Mouse (Mus musculus) forebrain, embryonic 11.5 days (tissue): ENCODE measurements around the gene Zfp423. TPM values are rescaled to one million over a fixed set of nuclear protein-coding genes. Genes with fewer than 3 reads are reported as not detected.

Source experiments
- ATAC-seq: fragments of 200-750 bp; cut with Nextera tagmentation; replicated peaks from 2 replicates; pipeline ENCODE4 v1.8.0; 2017; ENCODE audit warnings: moderate TSS enrichment; ENCODE audit not compliant: low FRiP score
- DNase-seq: peaks from one replicate; pipeline ENCODE4 v3.0.0-alpha.2; 2017; ENCODE audit warnings: low spot score
- H3K27ac ChIP-seq: fragments of 300-500 bp; sonication (generic); 2 replicates; pipeline ENCODE4 v1.5.1; 2014; ENCODE audit warnings: low read depth, low read length
- H3K27me3 ChIP-seq: fragments of 300-500 bp; sonication (generic); 2 replicates; pipeline ENCODE4 v1.6.1; 2014; ENCODE audit warnings: mild to moderate bottlenecking, low read length, mixed read lengths; ENCODE audit not compliant: control insufficient read depth, insufficient read depth
- H3K36me3 ChIP-seq: fragments of 300-500 bp; sonication (generic); 2 replicates; pipeline ENCODE4 v1.6.1; 2014; ENCODE audit warnings: mild to moderate bottlenecking, low read length, moderate library complexity, mixed read lengths; ENCODE audit not compliant: control insufficient read depth, insufficient read depth
- H3K4me1 ChIP-seq: fragments of 300-500 bp; sonication (generic); replicated peaks from 2 replicates; pipeline ENCODE4 v1.6.1; 2014; ENCODE audit warnings: low read length, mixed read lengths; ENCODE audit not compliant: control insufficient read depth, insufficient read depth
- H3K4me2 ChIP-seq: fragments of 300-500 bp; sonication (generic); 2 replicates; pipeline ENCODE4 v1.6.1; 2014; ENCODE audit warnings: low read depth, mild to moderate bottlenecking, low read length, moderate library complexity, mixed read lengths; ENCODE audit not compliant: severe bottlenecking
- H3K4me3 ChIP-seq: fragments of 300-500 bp; sonication (generic); 2 replicates; pipeline ENCODE4 v1.5.1; 2014; ENCODE audit warnings: low read depth, low read length
- H3K9ac ChIP-seq: fragments of 300-500 bp; sonication (generic); 2 replicates; pipeline ENCODE4 v1.6.1; 2014; ENCODE audit warnings: low read length
- H3K9me3 ChIP-seq: fragments of 300-500 bp; sonication (generic); 2 replicates; pipeline ENCODE4 v1.6.1; 2016; ENCODE audit warnings: low read length, mixed read lengths; ENCODE audit not compliant: control insufficient read depth
- WGBS: fragments of 180-500 bp; shearing (Covaris S2); extraction: QIAGEN DNeasy Blood & Tissue Kit; methylation state at CpG from one replicate; pipeline ENCODE4 v1.1.7; 2014; 5-methylcytosine and 5-hydroxymethylcytosine counted together
- polyA plus RNA-seq: library from polyadenylated mRNA; unstranded; fragments of >200 nt; fragmentation: Nextera tagmentation; extraction: Ambion mirVana; gene quantifications from 2 replicates; pipeline ENCODE4 v1.2.1, GENCODE M21; 2014

Zfp423 gene
- polyA plus RNA-seq, 1 experiment from 2014 or later = 44.8 TPM

DNA sequence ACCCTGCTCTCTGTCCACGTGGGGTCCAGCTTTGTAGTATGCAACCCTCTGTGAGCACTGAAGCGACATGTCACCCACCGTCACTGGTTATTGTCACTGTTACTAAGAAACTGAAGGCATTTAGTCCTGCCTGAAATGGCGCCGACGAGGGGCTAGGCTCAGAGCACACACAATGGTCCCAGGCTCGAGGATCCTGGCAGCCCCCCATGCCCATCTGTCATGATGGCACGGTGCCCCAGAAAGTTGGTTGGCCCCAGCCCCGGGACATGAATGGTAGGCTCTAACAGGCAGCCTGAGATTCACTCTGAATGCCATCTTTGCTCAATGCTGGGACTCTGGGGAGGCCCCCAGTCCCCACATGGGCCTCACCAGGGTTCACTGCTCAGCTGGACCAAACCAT lies 284.0 kb downstream of the Zfp423 start:
- H3K9me3 ChIP-seq = no peaks in the 10 kb centered on the region
- DNase-seq (no peak), ATAC-seq (no peak)
- H3K4me2 ChIP-seq = no peak overlapping the region
- no peaks in the 10 kb centered on the region for H3K27me3 ChIP-seq
- H3K4me1 ChIP-seq = no peaks in the 10 kb centered on the region
- WGBS = 80% methylated on average over 9 of the region's 9 CpGs
- H3K9ac ChIP-seq = no peak overlapping the region
- no peak overlapping the region for H3K4me3 ChIP-seq
- no peak overlapping the region for H3K27ac ChIP-seq
- H3K36me3 ChIP-seq = no peaks in the 10 kb centered on the region

DNA sequence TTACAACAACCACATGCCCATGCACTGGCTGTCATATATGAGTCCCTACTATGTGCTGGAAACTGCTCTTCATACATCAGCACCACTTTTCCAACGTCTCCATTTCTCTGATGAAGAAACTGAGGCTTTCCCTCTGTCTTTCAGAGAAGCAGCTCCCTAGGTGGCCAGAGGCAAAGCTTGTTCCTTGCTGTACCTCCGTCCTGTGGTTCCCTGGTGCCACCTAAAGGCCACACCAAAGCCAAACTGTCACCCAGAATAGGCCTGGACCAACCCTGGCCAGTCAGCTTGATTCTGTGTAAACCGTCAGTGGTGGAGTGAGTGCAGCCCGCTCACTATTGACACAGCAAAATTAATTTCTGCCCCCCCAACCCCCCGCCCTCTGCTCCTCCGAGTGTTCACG lies 285.2 kb downstream of the Zfp423 start:
- no peaks in the 10 kb centered on the region for H3K4me1 ChIP-seq
- no peak overlapping the region for H3K4me3 ChIP-seq
- no peak for ATAC-seq
- H3K27me3 ChIP-seq = no peaks in the 10 kb centered on the region
- H3K36me3 ChIP-seq = no peaks in the 10 kb centered on the region
- H3K4me2 ChIP-seq = no peak overlapping the region
- DNase-seq = no peak
- H3K9ac ChIP-seq = no peak overlapping the region
- no peaks in the 10 kb centered on the region for H3K9me3 ChIP-seq
- 79% methylated on average over 7 of the region's 7 CpGs for WGBS
- no peak overlapping the region for H3K27ac ChIP-seq

DNA sequence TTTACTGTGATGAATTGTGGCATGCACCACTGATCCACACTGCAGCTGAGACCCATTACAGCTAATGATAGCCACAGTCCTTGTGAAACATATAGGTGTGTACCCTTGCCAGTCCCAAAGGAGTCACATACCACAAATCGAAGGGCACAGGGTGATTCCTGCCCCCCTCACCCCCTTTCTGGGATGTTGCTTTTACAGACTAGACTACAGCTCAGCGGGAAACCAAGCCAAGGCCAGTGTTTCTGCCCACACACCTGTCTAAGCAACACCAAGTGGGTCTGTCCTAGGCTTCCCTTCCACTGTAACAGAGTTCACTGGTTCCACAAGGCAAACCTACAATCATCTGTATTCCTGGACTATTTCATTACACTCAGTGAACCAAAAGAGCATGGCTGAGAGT lies 287.2 kb downstream of the Zfp423 start:
- Histone ChIP-seq H3K4me3 (no peak overlapping the region), H3K9ac (no peak overlapping the region), H3K4me2 (no peak overlapping the region), H3K36me3 (no peaks in the 10 kb centered on the region), H3K4me1 (no peaks in the 10 kb centered on the region), H3K27ac (no peak overlapping the region), H3K27me3 (no peaks in the 10 kb centered on the region), H3K9me3 (no peaks in the 10 kb centered on the region)
- DNase-seq = no peak
- 87% methylated on average over 2 of the region's 2 CpGs for WGBS
- ATAC-seq = no peak

DNA sequence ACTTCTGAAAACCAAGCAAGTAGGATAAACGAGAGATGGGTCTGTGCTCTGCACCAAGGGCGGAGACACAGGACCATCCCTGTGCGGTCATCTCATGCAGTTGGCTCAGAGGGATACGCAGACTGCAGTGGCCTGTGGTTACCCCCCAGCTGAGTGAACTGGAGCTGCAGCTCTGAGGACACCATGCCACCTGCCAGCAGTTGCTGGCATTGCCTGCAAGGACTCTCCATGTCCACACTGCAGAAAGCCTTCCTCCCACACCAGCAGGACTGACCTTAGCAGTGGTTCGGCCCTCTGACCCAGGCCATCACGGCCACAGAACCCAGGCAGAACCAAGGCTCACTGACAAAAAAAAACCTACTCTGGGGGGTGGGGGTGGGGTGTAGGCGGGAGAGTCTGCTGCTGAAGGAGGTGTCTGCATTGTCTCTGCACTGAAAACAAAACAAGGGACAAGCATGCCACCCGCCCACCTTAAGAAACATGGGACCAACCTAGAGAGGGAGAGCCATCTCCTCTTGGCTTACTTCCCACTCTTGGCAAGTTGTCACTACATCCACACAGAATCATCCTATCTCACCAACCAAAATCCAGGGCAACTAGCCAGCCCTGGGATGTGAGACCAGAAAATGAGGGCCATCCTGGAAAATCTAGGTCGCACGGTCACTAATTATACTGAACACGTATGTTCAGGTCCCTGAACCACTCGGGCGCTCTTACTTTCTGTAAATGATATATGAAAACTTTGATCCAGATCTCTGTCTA lies 288.0 kb downstream of the Zfp423 start:
- Histone ChIP-seq H3K4me1 (no peaks in the 10 kb centered on the region), H3K4me2 (no peak overlapping the region), H3K36me3 (no peaks in the 10 kb centered on the region), H3K4me3 (no peak overlapping the region), H3K27me3 (no peaks in the 10 kb centered on the region), H3K9ac (no peak overlapping the region), H3K9me3 (no peaks in the 10 kb centered on the region), H3K27ac (no peak overlapping the region)
- 87% methylated on average over 13 of the region's 13 CpGs for WGBS
- no peak for DNase-seq
- ATAC-seq = no peak

DNA sequence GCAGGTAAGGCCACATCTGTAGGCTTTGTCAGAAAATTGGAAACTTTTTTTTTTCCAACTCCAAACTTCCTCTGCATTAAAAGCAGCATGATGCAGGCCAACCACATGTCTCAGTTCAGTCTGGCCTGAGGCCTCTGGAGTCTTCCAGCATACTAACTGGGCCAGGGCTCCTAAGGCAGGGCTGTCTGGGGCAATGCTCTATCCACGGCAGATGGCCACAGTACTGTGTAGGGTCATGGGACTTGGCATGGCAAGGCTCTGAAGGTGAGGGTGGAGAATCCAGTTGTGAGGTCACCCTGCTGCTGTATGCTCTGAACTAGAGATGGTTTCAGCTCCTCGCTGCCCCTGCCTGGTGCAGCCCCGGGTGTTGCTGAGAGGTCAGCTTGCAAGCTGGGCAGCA lies 289.2 kb downstream of the Zfp423 start:
- 98% methylated on average over 3 of the region's 3 CpGs for WGBS
- Histone ChIP-seq H3K27ac (no peak overlapping the region), H3K9ac (no peak overlapping the region), H3K4me2 (no peak overlapping the region), H3K4me1 (no peaks in the 10 kb centered on the region), H3K36me3 (no peaks in the 10 kb centered on the region), H3K4me3 (no peak overlapping the region), H3K9me3 (no peaks in the 10 kb centered on the region), H3K27me3 (no peaks in the 10 kb centered on the region)
- no peak for DNase-seq
- ATAC-seq = no peak

DNA sequence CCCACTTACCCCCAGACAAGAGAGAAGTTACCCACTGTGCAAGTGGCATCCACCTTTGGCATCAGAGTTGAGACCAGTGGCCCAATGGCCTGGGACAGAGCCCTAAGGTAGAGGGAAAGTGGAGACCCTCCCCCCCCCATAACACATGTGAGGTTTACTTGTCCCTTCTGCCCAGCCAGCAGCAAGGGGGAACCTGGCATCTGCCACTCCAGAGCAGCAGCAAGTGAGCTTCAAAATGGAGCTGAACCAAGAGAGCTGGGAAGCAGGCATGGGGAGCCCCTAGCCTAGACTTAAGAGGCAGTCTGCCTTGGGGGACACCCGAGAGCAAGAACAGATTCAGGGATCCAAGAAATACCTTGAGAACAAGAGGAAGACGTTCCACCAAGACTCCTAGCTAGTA lies 290.7 kb downstream of the Zfp423 start:
- DNase-seq (no peak), ATAC-seq (no peak)
- H3K27ac ChIP-seq = no peak overlapping the region
- no peaks in the 10 kb centered on the region for H3K9me3 ChIP-seq
- no peak overlapping the region for H3K4me3 ChIP-seq
- WGBS = 81% methylated on average over 2 of the region's 2 CpGs
- no peaks in the 10 kb centered on the region for H3K27me3 ChIP-seq
- H3K4me2 ChIP-seq = no peak overlapping the region
- no peak overlapping the region for H3K9ac ChIP-seq
- H3K36me3 ChIP-seq = no peaks in the 10 kb centered on the region
- peaks cover under 1% of the 10 kb centered on the region; the same call in 1 of the 2 replicates for H3K4me1 ChIP-seq

DNA sequence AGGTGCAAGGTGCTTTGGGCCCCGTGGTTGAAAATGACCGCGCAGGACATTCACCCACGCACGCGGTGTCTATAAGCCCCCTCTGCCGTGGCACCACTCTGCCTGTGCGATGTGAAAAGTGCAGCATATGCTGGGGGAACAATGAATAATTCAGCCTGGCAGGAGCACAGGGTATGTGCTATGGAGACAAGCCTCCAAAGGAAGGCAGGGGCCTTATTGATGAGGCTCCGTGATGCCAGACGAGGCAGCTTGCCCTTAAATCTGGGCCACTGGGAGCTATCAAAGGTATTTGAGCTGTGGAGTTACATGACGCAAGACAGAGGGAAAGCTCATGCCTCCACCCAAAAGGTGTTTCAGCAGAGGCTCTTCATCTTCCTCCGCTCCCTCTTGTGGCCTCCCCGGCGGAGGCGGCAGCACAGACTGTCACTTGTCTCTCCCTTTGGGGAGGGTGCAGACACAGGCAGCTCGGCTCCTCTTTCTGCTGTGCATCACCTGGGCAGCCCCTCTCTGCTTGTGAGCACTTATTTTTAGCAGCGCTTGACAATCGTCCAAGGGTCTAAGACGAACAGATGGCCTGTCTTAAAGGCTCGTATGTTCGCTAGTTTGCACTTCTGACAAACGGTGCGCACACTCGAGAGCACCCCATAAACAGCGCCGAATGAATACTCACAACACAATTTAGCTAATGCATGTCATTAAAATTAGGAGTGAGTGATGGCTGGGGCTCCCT lies 291.3 kb downstream of the Zfp423 start:
- DNase-seq (no peak), ATAC-seq (no peak)
- Histone ChIP-seq H3K4me2 (no peak overlapping the region), H3K9me3 (no peaks in the 10 kb centered on the region), H3K27ac (no peak overlapping the region), H3K36me3 (no peaks in the 10 kb centered on the region), H3K4me1 (peaks cover 5% of the 10 kb centered on the region), H3K4me3 (no peak overlapping the region), H3K27me3 (peaks cover 1% of the 10 kb centered on the region; the same call in 1 of the 2 replicates), H3K9ac (no peak overlapping the region)
- WGBS = 85% methylated on average over 26 of the region's 26 CpGs

DNA sequence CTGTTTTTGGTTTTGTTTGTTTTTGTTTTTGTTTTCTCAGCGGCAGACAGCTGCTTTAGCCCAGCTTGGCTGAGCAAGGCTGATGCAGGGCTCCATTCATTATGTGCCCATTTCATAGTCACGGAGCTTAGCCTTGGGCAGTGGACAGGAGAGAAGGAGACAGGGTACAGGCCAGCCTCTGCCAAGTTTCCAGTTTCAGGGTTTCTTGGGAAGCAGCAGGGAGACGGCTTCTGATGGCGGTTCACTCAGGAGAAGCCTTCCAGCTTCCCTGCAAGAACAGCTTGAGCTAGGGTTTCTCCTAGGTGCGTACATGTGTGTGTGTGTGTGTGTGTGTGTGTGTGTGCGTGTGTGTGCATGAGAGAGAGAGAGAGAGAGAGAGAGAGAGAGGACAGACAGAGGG lies 292.1 kb downstream of the Zfp423 start:
- ATAC-seq = no peak
- Histone ChIP-seq H3K4me3 (no peak overlapping the region), H3K27me3 (peaks cover 3% of the 10 kb centered on the region; the same call in 1 of the 2 replicates), H3K9me3 (no peaks in the 10 kb centered on the region), H3K36me3 (no peaks in the 10 kb centered on the region), H3K4me2 (no peak overlapping the region), H3K4me1 (peaks cover 13% of the 10 kb centered on the region), H3K9ac (no peak overlapping the region), H3K27ac (no peak overlapping the region)
- WGBS = 91% methylated on average over 6 of the region's 6 CpGs
- no peak for DNase-seq

DNA sequence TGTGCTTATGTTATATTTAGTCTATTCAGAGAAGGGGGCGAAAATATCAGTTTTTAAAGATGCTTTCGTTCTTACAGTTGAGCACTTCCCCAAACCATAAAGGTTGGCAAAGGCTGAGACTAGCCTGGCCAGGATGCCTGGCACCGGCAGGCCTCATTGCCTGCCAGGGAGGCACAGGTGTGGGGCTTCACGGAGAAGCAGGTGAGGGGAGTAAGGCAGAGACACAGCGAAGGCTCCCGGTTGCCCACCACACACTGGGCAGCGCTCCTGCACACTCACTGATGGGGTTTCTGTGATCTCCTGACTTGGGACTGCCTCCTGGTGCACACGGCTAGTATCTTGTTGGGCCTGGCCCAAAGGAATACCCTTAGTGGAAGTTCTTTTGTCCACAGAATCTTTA lies 294.1 kb downstream of the Zfp423 start:
- no peaks in the 10 kb centered on the region for H3K9me3 ChIP-seq
- no peak for ATAC-seq
- H3K4me1 ChIP-seq = peaks cover 28% of the 10 kb centered on the region

More for the DNA sequence above, 294.1 kb downstream of the Zfp423 start:
- H3K9ac ChIP-seq = no peak overlapping the region
- H3K36me3 ChIP-seq = no peaks in the 10 kb centered on the region
- no peak overlapping the region for H3K27ac ChIP-seq
- no peak overlapping the region for H3K4me3 ChIP-seq
- peaks cover 16% of the 10 kb centered on the region for H3K27me3 ChIP-seq
- no peak for DNase-seq
- WGBS = 93% methylated on average over 8 of the region's 8 CpGs
- H3K4me2 ChIP-seq = no peak overlapping the region
